Mouse (Mus musculus) neural tube, postnatal 0 days (tissue): Measurements from ENCODE around the gene Oit3. TPM values are rescaled to one million over a fixed set of nuclear protein-coding genes. Genes with fewer than 3 reads are reported as not detected.

ENCODE experiments used
- polyA plus RNA-seq: library from polyadenylated mRNA; unstranded; fragments of >200 nt; fragmentation: Nextera tagmentation; extraction: Ambion mirVana; gene quantifications from 2 replicates; pipeline ENCODE4 v1.2.1, GENCODE M21; 2015

Oit3 gene
- 0.06 and 0.20 TPM in 2 replicates for polyA plus RNA-seq

GRCm38 (mm10) chr10:59441735-59442134 lies at the start of gene Oit3:
Gene Oit3, minus strand, starts transcription at chr10:59441778.

GRCm38 (mm10) chr10:59402899-59403792 lies 38.4 kb downstream of the Oit3 start, which contains the start of gene Pla2g12b:
Gene Pla2g12b, plus strand, starts transcription at chr10:59403660.

GRCm38 (mm10) chr10:59395461-59395860 lies 46.1 kb downstream of the Oit3 start, which contains the start of gene Gm10273:
Gene Gm10273, plus strand, starts transcription at chr10:59395632.

Other genes with a start within 250 kb of the Oit3 start
- 13.3 and 14.2 TPM in 2 replicates for gene Sept10, start 219.9 kb downstream of the Oit3 start, polyA plus RNA-seq
- 12.4 and 13.2 TPM in 2 replicates for gene Sowahc, start 219.8 kb downstream of the Oit3 start, polyA plus RNA-seq
- gene P4ha1, start 118.5 kb downstream of the Oit3 start, polyA plus RNA-seq: 14.0 and 15.1 TPM in 2 replicates
- gene Gm10273, start 46.1 kb downstream of the Oit3 start, polyA plus RNA-seq: 5.2 and 9.0 TPM in 2 replicates
- not detected in 2 replicates for gene Pla2g12b, start 38.1 kb downstream of the Oit3 start, polyA plus RNA-seq
- gene Gm10322, start 174.3 kb upstream of the Oit3 start, polyA plus RNA-seq: not detected in 2 replicates
- 61.1 and 61.2 TPM in 2 replicates for gene Mcu, start 174.9 kb upstream of the Oit3 start, polyA plus RNA-seq